Comparison of ENCODE assay signal across 22 mouse cellular contexts in genomic region chr9:97527926-97528325, GRCm38 (mm10).
"Had no signal": no experiment of that assay in that cellular context is flagged by ENCODE, and none has a peak within 500 bp of the region (broad histone marks: within the 10 kb centered on the region; RNA-seq: fewer than 3 reads in every experiment).

No protein-coding gene starts in this region.

- H3K4me3 ChIP-seq: heart, adult 2 months; heart, embryonic 13.5 days; heart, embryonic 15.5 days; hindbrain, embryonic 13.5 days; hindbrain, embryonic 15.5 days; kidney, embryonic 15.5 days; layer of hippocampus, adult 2 months; left cerebral cortex, adult 2 months; limb, embryonic 10.5 days; limb, embryonic 12.5 days; liver, embryonic 13.5 days; liver, embryonic 15.5 days had no signal

- H3K9me3 ChIP-seq: heart, embryonic 13.5 days; heart, embryonic 15.5 days; hindbrain, embryonic 13.5 days; hindbrain, embryonic 15.5 days; kidney, embryonic 15.5 days; limb, embryonic 10.5 days; limb, embryonic 12.5 days; liver, embryonic 13.5 days; liver, embryonic 15.5 days had no signal

- H3K27me3 ChIP-seq: heart, embryonic 13.5 days; heart, embryonic 15.5 days; hindbrain, embryonic 13.5 days; hindbrain, embryonic 15.5 days; kidney, embryonic 15.5 days; limb, embryonic 12.5 days; liver, embryonic 13.5 days; liver, embryonic 15.5 days had no signal

- H3K9ac ChIP-seq: heart, embryonic 13.5 days; heart, embryonic 15.5 days; hindbrain, embryonic 13.5 days; hindbrain, embryonic 15.5 days; kidney, embryonic 15.5 days; limb, embryonic 12.5 days; liver, embryonic 13.5 days; liver, embryonic 15.5 days; liver, postnatal 0 days had no signal

- H3K27ac ChIP-seq: heart, adult 2 months; heart, embryonic 13.5 days; heart, embryonic 15.5 days; hindbrain, embryonic 13.5 days; hindbrain, embryonic 15.5 days; hindbrain, postnatal 0 days; kidney, embryonic 15.5 days; kidney, postnatal 0 days; layer of hippocampus, adult 2 months; left cerebral cortex, adult 2 months; limb, embryonic 10.5 days; limb, embryonic 12.5 days; liver, embryonic 13.5 days; liver, embryonic 15.5 days had no signal

- DNase-seq: gastrocnemius, postnatal 36 days; heart, postnatal 14 days; kidney, adult 9 months; kidney, postnatal 14 days; liver; liver, embryonic 13.5 days; liver, postnatal 0 days had no signal

- H3K4me2 ChIP-seq: heart, embryonic 11.5 days; heart, embryonic 13.5 days; heart, embryonic 15.5 days; hindbrain, embryonic 13.5 days; hindbrain, embryonic 15.5 days; kidney, embryonic 15.5 days; limb, embryonic 12.5 days; liver, embryonic 13.5 days; liver, embryonic 15.5 days had no signal

- H3K4me1 ChIP-seq: heart, embryonic 13.5 days; heart, embryonic 15.5 days; hindbrain, embryonic 13.5 days; hindbrain, embryonic 15.5 days; kidney, embryonic 15.5 days; limb, embryonic 10.5 days; limb, embryonic 12.5 days; liver, embryonic 13.5 days; liver, embryonic 15.5 days had no signal

- ATAC-seq: hindbrain, postnatal 0 days; intestine, embryonic 16.5 days; liver, postnatal 0 days had no signal

- H3K36me3 ChIP-seq: heart, embryonic 13.5 days; heart, embryonic 15.5 days; hindbrain, embryonic 13.5 days; hindbrain, embryonic 15.5 days; kidney, embryonic 15.5 days; limb, embryonic 10.5 days; limb, embryonic 12.5 days; liver, embryonic 13.5 days; liver, embryonic 15.5 days had no signal
